Mouse (Mus musculus) neural tube, embryonic 13.5 days (tissue): ENCODE measurements around the gene Dab1. TPM values are rescaled to one million over a fixed set of nuclear protein-coding genes. Genes with fewer than 3 reads are reported as not detected.
A peak's percentile ranks its signal among the peaks of the same experiment; 100 is the strongest.

Experiments
- ATAC-seq: fragments of 200-750 bp; cut with Nextera tagmentation; 2 replicates; pipeline ENCODE4 v1.8.0; 2017; ENCODE audit warnings: low read depth, mild to moderate bottlenecking, moderate TSS enrichment, moderate library complexity
- H3K27ac ChIP-seq: fragments of 300-500 bp; sonication (generic); replicated peaks from 2 replicates; pipeline ENCODE4 v1.5.1; 2015; ENCODE audit warnings: moderate library complexity, mild to moderate bottlenecking, inconsistent platforms
- H3K27me3 ChIP-seq: fragments of 300-500 bp; sonication (generic); 2 replicates; pipeline ENCODE4 v1.6.1; 2015; ENCODE audit warnings: mild to moderate bottlenecking, inconsistent platforms
- H3K36me3 ChIP-seq: fragments of 300-500 bp; sonication (generic); 2 replicates; pipeline ENCODE4 v1.6.1; 2015; ENCODE audit warnings: mild to moderate bottlenecking, inconsistent platforms
- H3K4me1 ChIP-seq: fragments of 300-500 bp; sonication (generic); replicated peaks from 2 replicates; pipeline ENCODE4 v1.6.1; 2015; ENCODE audit warnings: inconsistent platforms
- H3K4me2 ChIP-seq: fragments of 300-500 bp; sonication (generic); 2 replicates; pipeline ENCODE4 v1.6.1; 2015; ENCODE audit warnings: inconsistent platforms, mild to moderate bottlenecking, moderate library complexity
- H3K4me3 ChIP-seq: fragments of 300-500 bp; sonication (generic); 2 replicates; pipeline ENCODE4 v1.5.1; 2015; ENCODE audit warnings: mild to moderate bottlenecking, inconsistent platforms
- H3K9ac ChIP-seq: fragments of 300-500 bp; sonication (generic); 2 replicates; pipeline ENCODE4 v1.6.1; 2015; ENCODE audit warnings: moderate library complexity, mild to moderate bottlenecking, inconsistent platforms
- H3K9me3 ChIP-seq: fragments of 300-500 bp; sonication (generic); 2 replicates; pipeline ENCODE4 v1.6.1; 2016; ENCODE audit warnings: inconsistent platforms
- WGBS: fragments of 180-500 bp; shearing (Covaris S2); methylation state at CpG from one replicate; pipeline ENCODE4 v1.1.7; 2015; 5-methylcytosine and 5-hydroxymethylcytosine counted together
- polyA plus RNA-seq: library from polyadenylated mRNA; unstranded; fragments of >200 nt; fragmentation: Nextera tagmentation; extraction: Ambion mirVana; gene quantifications from 2 replicates; pipeline ENCODE4 v1.2.1, GENCODE M21; 2015

Dab1 gene
- polyA plus RNA-seq, 1 experiment from 2014 or later, result 46.6 TPM

- Histone ChIP-seq H3K9me3 (no peaks in the 10 kb centered on the region), H3K27me3 (no peaks in the 10 kb centered on the region), H3K4me1 (no peaks in the 10 kb centered on the region), H3K9ac (no peak overlapping the region), H3K4me2 (no peak overlapping the region), H3K27ac (no peak overlapping the region), H3K36me3 (no peaks in the 10 kb centered on the region), H3K4me3 (no peak overlapping the region)
- WGBS, result 81% methylated on average over 4 of the region's 4 CpGs
- ATAC-seq, result no peak
These were observed 156.6 kb downstream of the Dab1 start for GRCm38 (mm10) chr4:103775712-103776111.

DNA sequence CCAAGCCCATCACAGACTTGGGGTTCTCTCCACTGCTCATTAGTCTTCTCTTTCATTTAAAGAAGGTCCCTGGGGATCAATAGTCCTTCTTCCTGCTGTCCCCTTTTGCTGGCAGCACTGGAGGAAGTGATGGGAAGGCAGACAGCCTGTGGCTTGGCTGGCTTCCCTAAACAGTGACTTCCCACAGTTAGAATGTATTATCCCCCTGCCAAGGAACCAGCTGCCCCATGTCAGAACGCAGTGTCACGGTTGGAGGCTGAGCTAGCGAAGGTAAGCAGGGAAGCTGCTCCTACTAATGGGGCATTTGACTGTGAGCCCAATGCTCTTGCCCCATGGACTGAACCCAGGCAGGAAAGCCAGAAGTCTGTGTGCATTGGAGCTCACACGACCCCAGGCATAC is 162.2 kb downstream of the Dab1 start:
- Histone ChIP-seq H3K36me3 (no peaks in the 10 kb centered on the region), H3K9ac (no peak overlapping the region), H3K4me3 (no peak overlapping the region), H3K27ac (no peak overlapping the region), H3K9me3 (no peaks in the 10 kb centered on the region), H3K4me1 (0 out of 2 replicates have a peak, but pooled peaks cover 6% of the 10 kb centered on the region), H3K4me2 (no peak overlapping the region), H3K27me3 (no peaks in the 10 kb centered on the region)
- ATAC-seq, result peak; percentile 27; the same call in 1 of the 2 replicates
- WGBS, result 53% methylated on average over 4 of the region's 4 CpGs

DNA sequence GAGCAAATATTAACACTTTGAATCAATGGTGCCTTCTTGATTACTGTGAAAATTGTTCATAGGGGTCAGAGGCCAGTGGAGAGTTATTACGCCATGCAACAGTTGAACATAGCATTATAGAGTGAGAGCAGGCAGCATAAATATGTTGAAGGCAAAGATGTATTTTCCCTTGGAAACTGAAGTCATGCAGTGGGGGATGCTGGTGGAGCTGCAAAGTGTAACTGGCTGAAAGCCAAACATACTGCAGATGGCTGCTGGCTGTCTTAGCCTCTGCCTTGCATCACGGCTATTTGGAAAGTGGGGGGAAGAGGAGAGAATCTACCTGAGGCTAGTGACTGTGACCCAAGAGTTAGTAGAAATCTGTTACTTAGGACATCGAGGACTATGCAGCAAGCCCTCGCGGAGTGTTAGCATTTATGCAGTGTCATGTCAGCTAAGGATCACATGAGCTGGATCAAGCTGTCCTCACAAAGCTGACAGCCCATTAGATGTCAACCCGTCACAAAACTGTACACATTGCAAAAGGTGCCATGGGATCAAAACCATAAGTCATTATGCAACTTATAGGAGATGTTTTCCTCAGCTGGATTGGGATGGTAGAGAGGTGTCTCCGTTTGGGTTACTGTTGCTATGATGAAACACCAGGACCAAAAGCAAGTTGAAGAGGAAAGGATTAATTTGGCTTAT is 164.5 kb downstream of the Dab1 start:
- Histone ChIP-seq H3K4me1 (0 out of 2 replicates have a peak, but pooled peaks cover 6% of the 10 kb centered on the region), H3K9ac (no peak overlapping the region), H3K36me3 (no peaks in the 10 kb centered on the region), H3K4me2 (no peak overlapping the region), H3K9me3 (no peaks in the 10 kb centered on the region), H3K4me3 (no peak overlapping the region), H3K27ac (no peak overlapping the region), H3K27me3 (no peaks in the 10 kb centered on the region)
- WGBS, result 88% methylated on average over 7 of the region's 7 CpGs
- no peak for ATAC-seq

- Histone ChIP-seq H3K27ac (no peak overlapping the region), H3K9me3 (no peaks in the 10 kb centered on the region), H3K9ac (no peak overlapping the region), H3K4me1 (no peaks in the 10 kb centered on the region), H3K4me3 (no peak overlapping the region), H3K4me2 (no peak overlapping the region), H3K36me3 (no peaks in the 10 kb centered on the region), H3K27me3 (no peaks in the 10 kb centered on the region)
- no peak for ATAC-seq
- 85% methylated on average over 8 of the region's 8 CpGs for WGBS
These were observed 174.6 kb downstream of the Dab1 start for GRCm38 (mm10) chr4:103793589-103794312.

- Histone ChIP-seq H3K9ac (no peak overlapping the region), H3K27ac (no peak overlapping the region), H3K36me3 (no peaks in the 10 kb centered on the region), H3K4me3 (no peak overlapping the region), H3K4me2 (no peak overlapping the region), H3K9me3 (no peaks in the 10 kb centered on the region), H3K27me3 (no peaks in the 10 kb centered on the region), H3K4me1 (no peaks in the 10 kb centered on the region)
- WGBS, result 73% methylated on average over 6 of the region's 6 CpGs
- ATAC-seq, result no peak
These were observed 177.3 kb downstream of the Dab1 start for GRCm38 (mm10) chr4:103796416-103796815.

DNA sequence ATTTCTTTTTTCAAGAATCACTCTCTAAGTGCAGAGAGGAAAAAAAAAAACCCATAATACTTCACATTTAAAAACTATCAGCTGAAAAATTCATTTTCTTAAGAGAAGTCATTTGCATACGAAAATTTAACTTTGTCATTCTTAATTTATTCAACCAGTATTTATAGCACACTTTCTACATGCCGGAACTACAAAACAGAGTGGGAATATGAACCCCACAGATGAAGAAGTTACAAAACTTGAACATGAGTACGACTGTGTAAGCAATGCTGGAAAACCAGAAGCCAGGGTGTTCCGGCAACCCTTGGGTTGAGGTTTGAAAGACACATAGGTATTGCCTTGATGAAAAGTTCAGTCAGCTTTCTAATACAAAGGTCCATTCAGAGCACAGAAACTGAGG is 183.3 kb downstream of the Dab1 start:
- Histone ChIP-seq H3K27me3 (no peaks in the 10 kb centered on the region), H3K27ac (no peak overlapping the region), H3K36me3 (no peaks in the 10 kb centered on the region), H3K9ac (no peak overlapping the region), H3K4me3 (no peak overlapping the region), H3K4me2 (no peak overlapping the region), H3K9me3 (no peaks in the 10 kb centered on the region), H3K4me1 (peaks cover 7% of the 10 kb centered on the region; the same call in 1 of the 2 replicates)
- no peak for ATAC-seq
- 90% methylated on average over 4 of the region's 4 CpGs for WGBS

GRCm38 (mm10) chr4:103804461-103804860 is 185.3 kb downstream of the Dab1 start:
- WGBS, result 12% methylated on average over 1 of the region's 1 CpGs
- Histone ChIP-seq H3K9me3 (no peaks in the 10 kb centered on the region), H3K4me2 (no peak overlapping the region), H3K4me3 (no peak overlapping the region), H3K27ac (no peak overlapping the region), H3K27me3 (no peaks in the 10 kb centered on the region), H3K36me3 (no peaks in the 10 kb centered on the region), H3K4me1 (peaks cover 7% of the 10 kb centered on the region; the same call in 1 of the 2 replicates), H3K9ac (no peak overlapping the region)
- ATAC-seq, result no peak

DNA sequence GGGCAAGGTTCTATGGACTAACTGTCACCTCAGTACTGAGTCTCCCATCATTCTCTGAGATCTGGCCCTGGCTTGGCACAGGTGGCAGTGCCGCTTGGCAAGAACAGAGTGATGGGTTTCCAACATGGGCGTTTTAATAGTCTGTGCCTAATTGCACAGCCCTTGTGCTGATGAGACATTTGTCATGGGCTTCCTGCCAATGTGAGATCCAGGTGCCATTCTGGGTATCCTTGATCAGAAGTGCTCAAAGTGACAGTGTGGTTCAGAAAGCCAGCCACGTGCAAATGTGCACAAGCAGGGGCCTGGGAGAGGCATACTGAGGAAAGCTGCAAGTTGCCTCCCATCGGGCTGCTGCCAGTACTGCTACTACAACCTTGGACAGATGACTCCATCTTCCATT is 203.5 kb downstream of the Dab1 start:
- no peaks in the 10 kb centered on the region for H3K36me3 ChIP-seq
- H3K4me3 ChIP-seq, result no peak overlapping the region
- peak; percentile 27; the same call in 1 of the 2 replicates for ATAC-seq
- no peak overlapping the region for H3K9ac ChIP-seq
- H3K27ac ChIP-seq, result no peak overlapping the region
- no peak overlapping the region for H3K4me2 ChIP-seq
- no peaks in the 10 kb centered on the region for H3K4me1 ChIP-seq
- WGBS, result 78% methylated on average over 4 of the region's 4 CpGs
- H3K9me3 ChIP-seq, result no peaks in the 10 kb centered on the region
- H3K27me3 ChIP-seq, result no peaks in the 10 kb centered on the region

DNA sequence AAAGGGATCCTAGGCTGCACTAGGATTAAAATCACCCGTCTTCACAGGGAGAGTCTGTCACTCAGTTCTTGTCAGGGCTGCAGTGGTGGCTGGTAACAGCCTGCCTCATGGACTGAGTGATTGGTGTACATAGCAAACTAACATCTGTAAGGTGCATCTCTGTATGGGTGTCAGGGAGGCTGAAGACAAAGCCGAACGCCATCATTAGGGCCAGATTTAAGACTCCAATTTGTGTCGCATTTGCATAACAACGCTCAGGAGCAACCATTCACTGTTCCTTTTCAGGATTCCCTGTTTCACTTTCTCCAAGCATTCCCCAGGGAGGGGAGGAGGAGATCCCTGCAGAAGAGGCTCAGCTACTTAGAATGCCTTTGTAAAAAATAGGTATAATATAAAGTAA is 219.2 kb downstream of the Dab1 start:
- H3K4me3 ChIP-seq, result no peak overlapping the region
- no peak overlapping the region for H3K27ac ChIP-seq
- no peak overlapping the region for H3K9ac ChIP-seq
- 0 out of 2 replicates have a peak overlapping the region, but pooled peaks have one; percentile 2 for H3K4me2 ChIP-seq
- peaks cover 5% of the 10 kb centered on the region; the same call in 1 of the 2 replicates for H3K4me1 ChIP-seq
- WGBS, result 7% methylated on average over 5 of the region's 5 CpGs
- H3K27me3 ChIP-seq, result 0 out of 2 replicates have a peak, but pooled peaks cover 2% of the 10 kb centered on the region
- no peaks in the 10 kb centered on the region for H3K36me3 ChIP-seq
- no peak for ATAC-seq
- H3K9me3 ChIP-seq, result no peaks in the 10 kb centered on the region

GRCm38 (mm10) chr4:103839541-103839940 is 220.4 kb downstream of the Dab1 start:
- Histone ChIP-seq H3K4me3 (no peak overlapping the region), H3K9ac (no peak overlapping the region), H3K27ac (no peak overlapping the region), H3K27me3 (0 out of 2 replicates have a peak, but pooled peaks cover 2% of the 10 kb centered on the region), H3K9me3 (no peaks in the 10 kb centered on the region), H3K4me2 (no peak overlapping the region), H3K36me3 (no peaks in the 10 kb centered on the region), H3K4me1 (peaks cover 7% of the 10 kb centered on the region; the same call in 1 of the 2 replicates)
- 89% methylated on average over 2 of the region's 2 CpGs for WGBS
- no peak for ATAC-seq

- Histone ChIP-seq H3K4me2 (no peak overlapping the region), H3K27ac (no peak overlapping the region), H3K4me3 (no peak overlapping the region), H3K36me3 (no peaks in the 10 kb centered on the region), H3K9ac (no peak overlapping the region), H3K27me3 (0 out of 2 replicates have a peak, but pooled peaks cover 2% of the 10 kb centered on the region), H3K4me1 (peaks cover 11% of the 10 kb centered on the region; the same call in 1 of the 2 replicates), H3K9me3 (no peaks in the 10 kb centered on the region)
- ATAC-seq, result no peak
- 75% methylated on average over 7 of the region's 7 CpGs for WGBS
These were observed 222.0 kb downstream of the Dab1 start for GRCm38 (mm10) chr4:103841126-103841525.

GRCm38 (mm10) chr4:103844635-103845034 is 225.5 kb downstream of the Dab1 start:
- no peak overlapping the region for H3K4me2 ChIP-seq
- H3K4me3 ChIP-seq, result no peak overlapping the region
- no peak overlapping the region for H3K9ac ChIP-seq
- no peaks in the 10 kb centered on the region for H3K9me3 ChIP-seq
- H3K27me3 ChIP-seq, result no peaks in the 10 kb centered on the region
- H3K27ac ChIP-seq, result no peak overlapping the region
- no peaks in the 10 kb centered on the region for H3K36me3 ChIP-seq
- 69% methylated on average over 7 of the region's 7 CpGs for WGBS
- no peak for ATAC-seq
- 0 out of 2 replicates have a peak, but pooled peaks cover 6% of the 10 kb centered on the region for H3K4me1 ChIP-seq
